In genomic region chr15:89455642-89456041, GRCm38 (mm10) we compare ENCODE assay signal across 16 mouse cellular contexts. TPM values are rescaled to one million over a fixed set of nuclear protein-coding genes. Genes with fewer than 3 reads are reported as not detected.
A peak's percentile ranks its signal among the peaks of the same experiment; 100 is the strongest.
DNase-seq lines count a peak whose midpoint lies in the region; ATAC-seq and TF ChIP-seq lines count a peak whose summit lies in the region.
"Had no signal": no experiment of that assay in that cellular context is flagged by ENCODE, and none has a peak within 500 bp of the region (broad histone marks: within the 10 kb centered on the region; RNA-seq: fewer than 3 reads in every experiment).

No protein-coding gene starts in this region.

- H3K27me3 ChIP-seq in testis, adult 2 months (ENCODE audit: control insufficient read depth, insufficient read depth, low read length), result no peaks in the 10 kb centered on the region
- H3K27me3 ChIP-seq in midbrain, embryonic 12.5 days, result peaks cover 24% of the 10 kb centered on the region

- peaks cover 13% of the 10 kb centered on the region for H3K4me1 ChIP-seq in testis, adult 2 months (ENCODE audit: control insufficient read depth, insufficient read depth, low read length)
- peaks cover 23% of the 10 kb centered on the region for H3K4me1 ChIP-seq in midbrain, embryonic 12.5 days

- peak; percentile 36 to 40 for DNase-seq in cerebellum, adult 18-20 months
- DNase-seq in cerebellum, postnatal 36 days, result no peak
- DNase-seq in testis, postnatal 14 days (ENCODE audit: low spot score), result no peak
- peak; percentile 30 for DNase-seq in testis, postnatal 10 days (ENCODE audit: low spot score)
- no peak for DNase-seq in kidney, postnatal 4 days
- no peak for DNase-seq in right cerebral cortex, postnatal 14 days
- DNase-seq: adrenal gland, postnatal 14 days; heart, postnatal 4 days; kidney, adult 8-10 months; spleen, adult 18-20 months had no signal

- H3K4me3 ChIP-seq in testis, adult 2 months (ENCODE audit: control insufficient read depth, low read depth, low read length), result peak overlapping the region; percentile 61; the same call in 1 of the 2 replicates
- peak overlapping the region; percentile 64 for H3K4me3 ChIP-seq in midbrain, embryonic 12.5 days
- H3K4me3 ChIP-seq: embryonic facial prominence, embryonic 15.5 days; liver, embryonic 12.5 days had no signal

- no peak overlapping the region for H3K27ac ChIP-seq in testis, adult 2 months (ENCODE audit: control insufficient read depth, insufficient read depth, low read depth, low read length)
- no peak overlapping the region for H3K27ac ChIP-seq in midbrain, embryonic 12.5 days (replicated peaks)
- H3K27ac ChIP-seq: embryonic facial prominence, embryonic 15.5 days; liver, embryonic 12.5 days had no signal

- peak overlapping the region; percentile 73 for H3K9ac ChIP-seq in midbrain, embryonic 12.5 days (replicated peaks)
- H3K9ac ChIP-seq: embryonic facial prominence, embryonic 15.5 days; liver, embryonic 12.5 days had no signal

- 72% methylated on average over 6 of the region's 6 CpGs for WGBS in midbrain, embryonic 12.5 days

- no peak for TF ChIP-seq POLR2A in testis, adult 2 months (IDR thresholded peaks at IDR 0.05; ENCODE audit: control insufficient read depth, low read depth, low read length)

- peak overlapping the region; percentile 90 for H3K4me2 ChIP-seq in midbrain, embryonic 12.5 days (replicated peaks)
- H3K4me2 ChIP-seq: embryonic facial prominence, embryonic 15.5 days; heart, embryonic 11.5 days; liver, embryonic 12.5 days had no signal

- no peaks in the 10 kb centered on the region for H3K9me3 ChIP-seq in midbrain, embryonic 12.5 days
- H3K9me3 ChIP-seq: embryonic facial prominence, embryonic 15.5 days; liver, embryonic 12.5 days had no signal

- TF ChIP-seq CTCF in testis, adult 2 months (IDR thresholded peaks at IDR 0.05; ENCODE audit: control insufficient read depth, insufficient read depth, insufficient replicate concordance, low read depth, low read length), result no peak

- no peak for ATAC-seq in midbrain, embryonic 12.5 days (ENCODE audit: low FRiP score, low read depth)
- ATAC-seq: liver, embryonic 12.5 days; lung, postnatal 0 days had no signal

- H3K36me3 ChIP-seq in testis, adult 2 months (ENCODE audit: control insufficient read depth, insufficient read depth, low read length), result no peaks in the 10 kb centered on the region; the same call in 1 of the 2 replicates
- H3K36me3 ChIP-seq in midbrain, embryonic 12.5 days, result peaks cover 40% of the 10 kb centered on the region
- H3K36me3 ChIP-seq: embryonic facial prominence, embryonic 15.5 days; liver, embryonic 12.5 days had no signal

RNA-seq across cellular contexts. Expression of gene Mapk8ip2, which starts 1.9 kb away (rescaled TPM):
- polyA plus RNA-seq in testis, adult 2 months (2012; rRNA removed), result 31.9 and 34.3 TPM in 2 replicates
- 54.9 and 58.7 TPM in 2 replicates for polyA plus RNA-seq in midbrain, embryonic 12.5 days (2016; fragmentation: Nextera tagmentation; extraction: Ambion mirVana)

RNA-seq across cellular contexts. Expression of gene Arsa, which starts 21.6 kb away (rescaled TPM):
- polyA plus RNA-seq in testis, adult 2 months (2012; rRNA removed), result 221 and 236 TPM in 2 replicates
- 13.7 and 14.1 TPM in 2 replicates for polyA plus RNA-seq in midbrain, embryonic 12.5 days (2016; fragmentation: Nextera tagmentation; extraction: Ambion mirVana)

RNA-seq across cellular contexts. Expression of gene Chkb, which starts 25.9 kb away (rescaled TPM):
- polyA plus RNA-seq in testis, adult 2 months (2012; rRNA removed), result 50.7 and 52.8 TPM in 2 replicates
- 67.5 and 68.0 TPM in 2 replicates for polyA plus RNA-seq in midbrain, embryonic 12.5 days (2016; fragmentation: Nextera tagmentation; extraction: Ambion mirVana)

RNA-seq across cellular contexts. Expression of gene Gm44502, which starts 26.1 kb away (rescaled TPM):
- 1.2 and 1.9 TPM in 2 replicates for polyA plus RNA-seq in testis, adult 2 months (2012; rRNA removed)
- polyA plus RNA-seq in midbrain, embryonic 12.5 days (2016; fragmentation: Nextera tagmentation; extraction: Ambion mirVana), result not detected in 2 replicates
- polyA plus RNA-seq: embryonic facial prominence, embryonic 15.5 days; liver, embryonic 12.5 days; lung, postnatal 0 days had no signal

RNA-seq across cellular contexts. Expression of gene C730034F03Rik, which starts 26.3 kb away (rescaled TPM):
- 6.4 and 7.6 TPM in 2 replicates for polyA plus RNA-seq in testis, adult 2 months (2012; rRNA removed)
- polyA plus RNA-seq in midbrain, embryonic 12.5 days (2016; fragmentation: Nextera tagmentation; extraction: Ambion mirVana), result 5.7 and 7.0 TPM in 2 replicates

Comparison
In these comparisons a context has a peak if more than half of its experiments do, and no peak if none do; other contexts are left out.
1. DNase-seq: peak in cerebellum, adult 18-20 months (2 of 2) and testis, postnatal 10 days (single experiment); none in cerebellum, postnatal 36 days (0 of 2), testis, postnatal 14 days (single experiment), kidney, postnatal 4 days (0 of 2) and right cerebral cortex, postnatal 14 days (single experiment).
2. RNA of gene Arsa, which starts 21.6 kb away (polyA plus RNA-seq): 221 to 236 TPM in testis, adult 2 months; 13.7 to 14.1 TPM in midbrain, embryonic 12.5 days; every median in the first group is over 10 times any median in the second.